In genomic region chr1:62551516-62551915, GRCm38 (mm10) we compare ENCODE assay signal across 14 mouse cellular contexts.
DNase-seq lines count a peak whose midpoint lies in the region; ATAC-seq and TF ChIP-seq lines count a peak whose summit lies in the region.
"Had no signal": no experiment of that assay in that cellular context is flagged by ENCODE, and none has a peak within 500 bp of the region (broad histone marks: within the 10 kb centered on the region; RNA-seq: fewer than 3 reads in every experiment).

No protein-coding gene starts in this region.

- CTCF ChIA-PET in Patski (lab: Charles Lee): no interaction called here

- DNase-seq in layer of hippocampus, adult 8-10 months (ENCODE audit: low spot score in 2 of 2): peak; percentile 4 to 11
- no peak for DNase-seq in layer of hippocampus, postnatal 25 days (ENCODE audit: extremely low spot score in 1 of 2, low spot score in 1 of 2)
- peak; percentile 46 for DNase-seq in Patski (ENCODE audit: low read depth, low spot score)
- DNase-seq in fibroblast of lung, adult 2 months (ENCODE audit: low read depth): peak; percentile 86
- DNase-seq in layer of hippocampus, postnatal 36 days: no peak
- DNase-seq in hindbrain, embryonic 10.5 days (ENCODE audit: low spot score): no peak
- DNase-seq: embryo, embryonic 11 days; kidney, adult 2 months; layer of hippocampus, adult 9-11 months; lung, postnatal 14 days had no signal

- H3K4me3 ChIP-seq in C2C12 (ENCODE audit: insufficient read depth, poor library complexity, severe bottlenecking): no peak overlapping the region
- H3K4me3 ChIP-seq in hindbrain, embryonic 10.5 days: no peak overlapping the region
- H3K4me3 ChIP-seq: forebrain, embryonic 13.5 days; liver, embryonic 12.5 days had no signal

- POLR2A ChIA-PET in Patski (lab: Charles Lee): interaction anchor here (0.7 kb wide), 1 partner anchor 407 kb away, joined by 13 read pairs; no protein-coding TSS in a partner anchor

- H3K9me3 ChIP-seq in hindbrain, embryonic 10.5 days: no peaks in the 10 kb centered on the region
- H3K9me3 ChIP-seq: forebrain, embryonic 13.5 days; liver, embryonic 12.5 days had no signal

- H3K4me1 ChIP-seq in hindbrain, embryonic 10.5 days (replicated peaks): no peaks in the 10 kb centered on the region
- H3K4me1 ChIP-seq: forebrain, embryonic 13.5 days; liver, embryonic 12.5 days had no signal

- in situ Hi-C loops in Patski (cut with MboI; ENCODE audit: low pct_unique_long_range_greater_than_20kb): loop anchor here (10.0 kb wide), 1 partner anchor 347 kb away; no protein-coding TSS in a partner anchor

- H3K79me3 ChIP-seq in C2C12 (ENCODE audit: low read depth): no peaks in the 10 kb centered on the region

- H3K27ac ChIP-seq in hindbrain, embryonic 10.5 days: no peak overlapping the region
- H3K27ac ChIP-seq: forebrain, embryonic 13.5 days; liver, embryonic 12.5 days had no signal

- H3K79me2 ChIP-seq in C2C12 (ENCODE audit: control insufficient read depth, insufficient read depth): no peaks in the 10 kb centered on the region

- no peak for TF ChIP-seq CTCF in C2C12 (IDR thresholded peaks at IDR 0.05; ENCODE audit: control insufficient read depth, insufficient read depth, insufficient read length)
- no peak for TF ChIP-seq CTCF in Patski (IDR thresholded peaks at IDR 0.05)

- H3ac ChIP-seq in C2C12 (ENCODE audit: control insufficient read depth, insufficient read length, low read depth): no peak overlapping the region

- 89% methylated on average over 6 of the region's 6 CpGs for WGBS in hindbrain, embryonic 10.5 days

- no peaks in the 10 kb centered on the region for H3K27me3 ChIP-seq in C2C12 (ENCODE audit: control insufficient read depth, insufficient read depth, insufficient read length)
- H3K27me3 ChIP-seq in Patski: no peaks in the 10 kb centered on the region
- H3K27me3 ChIP-seq in hindbrain, embryonic 10.5 days (ENCODE audit: insufficient read depth, poor library complexity, severe bottlenecking): no peaks in the 10 kb centered on the region
- H3K27me3 ChIP-seq: forebrain, embryonic 13.5 days; liver, embryonic 12.5 days had no signal

- H3K36me3 ChIP-seq in C2C12 (ENCODE audit: control insufficient read depth, insufficient read depth): no peaks in the 10 kb centered on the region
- no peaks in the 10 kb centered on the region for H3K36me3 ChIP-seq in hindbrain, embryonic 10.5 days
- H3K36me3 ChIP-seq: liver, embryonic 12.5 days had no signal

- ATAC-seq in Patski: peak; percentile 62
- ATAC-seq: activated CD4-positive, CD25-positive, alpha-beta regulatory T cell, adult 4 months; forebrain, embryonic 13.5 days; liver, embryonic 12.5 days had no signal

TF ChIP-seq in C2C12, 6 proteins besides CTCF, POLR2A, EP300 and RAD21:
- TF ChIP-seq MAX (IDR thresholded peaks at IDR 0.05) (peak; percentile 100), MYOG (IDR thresholded peaks at IDR 0.05; ENCODE audit: control insufficient read depth, extremely low read depth, insufficient read length) (no peak), MYOD1 (IDR thresholded peaks at IDR 0.05; ENCODE audit: control insufficient read depth, insufficient read length, low read depth) (peak; percentile 40), FOSL1 (IDR thresholded peaks at IDR 0.05; ENCODE audit: insufficient read depth, low read length, poor library complexity, severe bottlenecking) (peak; percentile 100), CEBPB (IDR thresholded peaks at IDR 0.05; ENCODE audit: low read depth) (no peak), USF1 (IDR thresholded peaks at IDR 0.05; ENCODE audit: low read depth) (peak; percentile 37)

Comparison
In these comparisons a context has a peak if more than half of its experiments do, and no peak if none do; other contexts are left out.
1. DNase-seq: peak in layer of hippocampus, adult 8-10 months (2 of 2), Patski (single experiment) and fibroblast of lung, adult 2 months (single experiment); none in layer of hippocampus, postnatal 25 days (0 of 2), layer of hippocampus, postnatal 36 days (0 of 2) and hindbrain, embryonic 10.5 days (single experiment).